ENCODE assay signal across 23 mouse cellular contexts in genomic region chr14:97489427-97490347, GRCm38 (mm10).
A peak's percentile ranks its signal among the peaks of the same experiment; 100 is the strongest.
DNase-seq lines count a peak whose midpoint lies in the region; ATAC-seq and TF ChIP-seq lines count a peak whose summit lies in the region.
"Had no signal": no experiment of that assay in that cellular context is flagged by ENCODE, and none has a peak within 500 bp of the region (broad histone marks: within the 10 kb centered on the region; RNA-seq: fewer than 3 reads in every experiment).

No protein-coding gene starts in this region.

- peak; percentile 6 to 10 for DNase-seq in cerebellum, postnatal 36 days
- no peak for DNase-seq in cerebellum, adult 9-11 months
- peak; percentile 6 for DNase-seq in right cerebral cortex, postnatal 4 days
- DNase-seq in right cerebral cortex, adult 2 months (ENCODE audit: low spot score in 2 of 2), result no peak
- DNase-seq in midbrain, postnatal 0 days (ENCODE audit: low spot score), result peak; percentile 51
- no peak for DNase-seq in heart, postnatal 4 days
- DNase-seq: adrenal gland, postnatal 25 days; cerebellum, adult 11-12 months; gastrocnemius, postnatal 36 days; heart, adult 2 months; kidney, postnatal 36 days; layer of hippocampus, postnatal 36 days; lung, adult 18-20 months; lung, postnatal 10 days had no signal

- no peaks in the 10 kb centered on the region for H3K4me1 ChIP-seq in hindbrain, embryonic 15.5 days (replicated peaks)
- H3K4me1 ChIP-seq in hindbrain, embryonic 12.5 days, result no peaks in the 10 kb centered on the region
- H3K4me1 ChIP-seq in midbrain, postnatal 0 days (ENCODE audit: insufficient read depth, low read length), result no peaks in the 10 kb centered on the region
- H3K4me1 ChIP-seq: embryonic facial prominence, embryonic 12.5 days; heart, embryonic 15.5 days; kidney, embryonic 15.5 days; limb, embryonic 13.5 days; liver, embryonic 12.5 days; midbrain, embryonic 12.5 days had no signal

- no peaks in the 10 kb centered on the region for H3K27me3 ChIP-seq in hindbrain, embryonic 15.5 days
- H3K27me3 ChIP-seq in hindbrain, embryonic 12.5 days, result no peaks in the 10 kb centered on the region
- no peaks in the 10 kb centered on the region for H3K27me3 ChIP-seq in midbrain, postnatal 0 days (ENCODE audit: insufficient read depth, low read length)
- H3K27me3 ChIP-seq: embryonic facial prominence, embryonic 12.5 days; heart, embryonic 15.5 days; kidney, embryonic 15.5 days; limb, embryonic 13.5 days; liver, embryonic 12.5 days; midbrain, embryonic 12.5 days had no signal

- no peak overlapping the region for H3K4me2 ChIP-seq in hindbrain, embryonic 15.5 days
- no peak overlapping the region for H3K4me2 ChIP-seq in hindbrain, embryonic 12.5 days (replicated peaks)
- H3K4me2 ChIP-seq in midbrain, postnatal 0 days (ENCODE audit: low read depth, low read length, poor library complexity, severe bottlenecking), result no peak overlapping the region
- H3K4me2 ChIP-seq: embryonic facial prominence, embryonic 12.5 days; heart, embryonic 15.5 days; kidney, embryonic 15.5 days; limb, embryonic 13.5 days; liver, embryonic 12.5 days; midbrain, embryonic 12.5 days had no signal

- ATAC-seq in hindbrain, embryonic 15.5 days (ENCODE audit: low FRiP score, low read depth), result peak; percentile 75; the same call in 1 of the 2 replicates
- no peak for ATAC-seq in hindbrain, embryonic 12.5 days (ENCODE audit: low FRiP score)
- ATAC-seq in midbrain, postnatal 0 days (ENCODE audit: low FRiP score), result peak; percentile 62; the same call in 1 of the 2 replicates
- ATAC-seq: intestine, embryonic 16.5 days; liver, embryonic 12.5 days had no signal

- no peak for TF ChIP-seq CTCF in midbrain, postnatal 0 days (IDR thresholded peaks at IDR 0.05)

- H3K9me3 ChIP-seq in hindbrain, embryonic 15.5 days, result no peaks in the 10 kb centered on the region
- no peaks in the 10 kb centered on the region for H3K9me3 ChIP-seq in hindbrain, embryonic 12.5 days (replicated peaks)
- H3K9me3 ChIP-seq in midbrain, postnatal 0 days (ENCODE audit: low read length), result no peaks in the 10 kb centered on the region
- H3K9me3 ChIP-seq: embryonic facial prominence, embryonic 12.5 days; heart, embryonic 15.5 days; kidney, embryonic 15.5 days; limb, embryonic 13.5 days; liver, embryonic 12.5 days; midbrain, embryonic 12.5 days had no signal

- no peak overlapping the region for H3K4me3 ChIP-seq in hindbrain, embryonic 15.5 days
- H3K4me3 ChIP-seq in hindbrain, embryonic 12.5 days, result no peak overlapping the region
- H3K4me3 ChIP-seq in midbrain, postnatal 0 days (ENCODE audit: low read depth, low read length), result no peak overlapping the region
- H3K4me3 ChIP-seq: embryonic facial prominence, embryonic 12.5 days; heart, adult 2 months; heart, embryonic 15.5 days; kidney, embryonic 15.5 days; limb, embryonic 13.5 days; liver, embryonic 12.5 days; midbrain, embryonic 12.5 days had no signal

- H3K27ac ChIP-seq in hindbrain, embryonic 15.5 days (replicated peaks), result no peak overlapping the region
- H3K27ac ChIP-seq in hindbrain, embryonic 12.5 days, result no peak overlapping the region
- no peak overlapping the region for H3K27ac ChIP-seq in midbrain, postnatal 0 days (ENCODE audit: low read depth, low read length)
- H3K27ac ChIP-seq: embryonic facial prominence, embryonic 12.5 days; heart, adult 2 months; heart, embryonic 15.5 days; kidney, embryonic 15.5 days; limb, embryonic 13.5 days; liver, embryonic 12.5 days; midbrain, embryonic 12.5 days had no signal

- 76% methylated on average over 10 of the region's 10 CpGs for WGBS in hindbrain, embryonic 15.5 days
- 88% methylated on average over 10 of the region's 10 CpGs for WGBS in hindbrain, embryonic 12.5 days
- 83% methylated on average over 10 of the region's 10 CpGs for WGBS in midbrain, postnatal 0 days

- H3K36me3 ChIP-seq in hindbrain, embryonic 15.5 days, result no peaks in the 10 kb centered on the region
- no peaks in the 10 kb centered on the region for H3K36me3 ChIP-seq in hindbrain, embryonic 12.5 days
- no peaks in the 10 kb centered on the region for H3K36me3 ChIP-seq in midbrain, postnatal 0 days (ENCODE audit: insufficient read depth, low read length)
- H3K36me3 ChIP-seq: embryonic facial prominence, embryonic 12.5 days; heart, embryonic 15.5 days; kidney, embryonic 15.5 days; limb, embryonic 13.5 days; liver, embryonic 12.5 days; midbrain, embryonic 12.5 days had no signal

- no peak overlapping the region for H3K9ac ChIP-seq in hindbrain, embryonic 15.5 days
- no peak overlapping the region for H3K9ac ChIP-seq in hindbrain, embryonic 12.5 days
- no peak overlapping the region for H3K9ac ChIP-seq in midbrain, postnatal 0 days (replicated peaks; ENCODE audit: low read length, poor library complexity, severe bottlenecking)
- H3K9ac ChIP-seq: embryonic facial prominence, embryonic 12.5 days; heart, embryonic 15.5 days; kidney, embryonic 15.5 days; limb, embryonic 13.5 days; liver, embryonic 12.5 days; midbrain, embryonic 12.5 days had no signal

Comparison
In these comparisons a context has a peak if more than half of its experiments do, and no peak if none do; other contexts are left out.
1. DNase-seq: peak in cerebellum, postnatal 36 days (2 of 2), right cerebral cortex, postnatal 4 days (single experiment) and midbrain, postnatal 0 days (single experiment); none in cerebellum, adult 9-11 months (single experiment), right cerebral cortex, adult 2 months (0 of 2) and heart, postnatal 4 days (single experiment).